ENCODE assay signal across 10 mouse cellular contexts in genomic region chr13:113870403-113870802, GRCm38 (mm10).
A peak's percentile ranks its signal among the peaks of the same experiment; 100 is the strongest.
DNase-seq lines count a peak whose midpoint lies in the region; ATAC-seq lines count a peak whose summit lies in the region.
"Had no signal": no experiment of that assay in that cellular context is flagged by ENCODE, and none has a peak within 500 bp of the region (broad histone marks: within the 10 kb centered on the region; RNA-seq: fewer than 3 reads in every experiment).

No protein-coding gene starts in this region.

- peak; percentile 72 for ATAC-seq in liver, embryonic 12.5 days
- ATAC-seq in neutrophil, adult 5-6 weeks (ENCODE audit: extremely low read depth, insufficient number of reproducible peaks, low FRiP score, poor library complexity, severe bottlenecking): peak; percentile 83

- intact Hi-C loops in heart, postnatal 14 days (cut with DNase I): loop anchor here (10.0 kb wide), 2 partner anchors 294 to 884 kb away; no protein-coding TSS in a partner anchor

- peaks cover 37% of the 10 kb centered on the region for H3K4me1 ChIP-seq in liver, embryonic 12.5 days

- no peaks in the 10 kb centered on the region for H3K9me3 ChIP-seq in liver, embryonic 12.5 days (replicated peaks)
- H3K9me3 ChIP-seq: embryonic facial prominence, embryonic 10.5 days had no signal

- WGBS in liver, embryonic 12.5 days (ENCODE audit: insufficient replicate concordance): 25% methylated on average over 15 of the region's 15 CpGs

- H3K9ac ChIP-seq in liver, embryonic 12.5 days: no peak overlapping the region; the same call in 1 of the 2 replicates

- H3K36me3 ChIP-seq in liver, embryonic 12.5 days: no peaks in the 10 kb centered on the region
- H3K36me3 ChIP-seq: embryonic facial prominence, embryonic 10.5 days had no signal

- H3K4me2 ChIP-seq in liver, embryonic 12.5 days: peak overlapping the region; percentile 60

- peak; percentile 28 for DNase-seq in heart, adult 8-10 months (ENCODE audit: low spot score)
- DNase-seq in heart, postnatal 14 days: no peak
- DNase-seq in CD8-positive naive resting alpha-beta T cell, adult 2 months (ENCODE audit: low read depth in 2 of 2, low spot score in 2 of 2): peak; percentile 46 to 51
- no peak for DNase-seq in urinary bladder, postnatal 10 days (ENCODE audit: low spot score)
- DNase-seq in adrenal gland, postnatal 4 days (ENCODE audit: low spot score in 2 of 2): no peak
- DNase-seq in c-Kit-positive CD71-positive TER-119-positive erythroid progenitor cells, embryonic 14.5 days (ENCODE audit: low spot score): no peak
- DNase-seq: adrenal gland, postnatal 25 days had no signal

- no peaks in the 10 kb centered on the region for H3K27me3 ChIP-seq in liver, embryonic 12.5 days (replicated peaks)

- H3K4me3 ChIP-seq in liver, embryonic 12.5 days: peak overlapping the region; percentile 29
- H3K4me3 ChIP-seq: embryonic facial prominence, embryonic 10.5 days had no signal

- peak overlapping the region; percentile 63; the same call in 1 of the 2 replicates for H3K27ac ChIP-seq in liver, embryonic 12.5 days

Comparison
In these comparisons a context has a peak if more than half of its experiments do, and no peak if none do; other contexts are left out.
1. DNase-seq: peak in heart, adult 8-10 months (single experiment) and CD8-positive naive resting alpha-beta T cell, adult 2 months (2 of 2); none in heart, postnatal 14 days (0 of 2), urinary bladder, postnatal 10 days (single experiment), adrenal gland, postnatal 4 days (0 of 2) and c-Kit-positive CD71-positive TER-119-positive erythroid progenitor cells, embryonic 14.5 days (single experiment).